Mouse (Mus musculus) midbrain, embryonic 11.5 days (tissue): ENCODE results near the gene Chst15. TPM values are rescaled to one million over a fixed set of nuclear protein-coding genes. Genes with fewer than 3 reads are reported as not detected.

Source experiments
- ATAC-seq: fragments of 200-750 bp; cut with Nextera tagmentation; 2 replicates; pipeline ENCODE4 v1.8.0; 2017; ENCODE audit warnings: moderate TSS enrichment, moderate library complexity; ENCODE audit not compliant: low FRiP score
- DNase-seq: peaks from one replicate; pipeline ENCODE4 v3.0.0; 2015; ENCODE audit warnings: low spot score; ENCODE audit errors: missing footprints
- H3K27ac ChIP-seq: fragments of 300-500 bp; sonication (generic); 2 replicates; pipeline ENCODE4 v1.5.1; 2014; ENCODE audit warnings: low read depth, low read length
- H3K27me3 ChIP-seq: fragments of 300-500 bp; sonication (generic); 2 replicates; pipeline ENCODE4 v1.6.1; 2014; ENCODE audit warnings: mild to moderate bottlenecking, low read length, moderate library complexity, mixed read lengths; ENCODE audit not compliant: control insufficient read depth, insufficient read depth
- H3K36me3 ChIP-seq: fragments of 300-500 bp; sonication (generic); 2 replicates; pipeline ENCODE4 v1.6.1; 2014; ENCODE audit warnings: mild to moderate bottlenecking, low read length, moderate library complexity, mixed read lengths; ENCODE audit not compliant: control insufficient read depth, insufficient read depth
- H3K4me1 ChIP-seq: fragments of 300-500 bp; sonication (generic); 2 replicates; pipeline ENCODE4 v1.6.1; 2014; ENCODE audit warnings: low read length; ENCODE audit not compliant: control insufficient read depth, insufficient read depth
- H3K4me2 ChIP-seq: fragments of 300-500 bp; sonication (generic); 2 replicates; pipeline ENCODE4 v1.6.1; 2014; ENCODE audit warnings: mild to moderate bottlenecking, moderate library complexity
- H3K4me3 ChIP-seq: fragments of 300-500 bp; sonication (generic); 2 replicates; pipeline ENCODE4 v1.5.1; 2014; ENCODE audit warnings: low read depth, low read length
- H3K9ac ChIP-seq: fragments of 300-500 bp; sonication (generic); 2 replicates; pipeline ENCODE4 v1.6.1; 2014; ENCODE audit warnings: low read length
- H3K9me3 ChIP-seq: fragments of 300-500 bp; sonication (generic); 2 replicates; pipeline ENCODE4 v1.6.1; 2016; ENCODE audit warnings: low read length; ENCODE audit not compliant: control insufficient read depth
- WGBS: fragments of 180-500 bp; shearing (Covaris S2); extraction: QIAGEN DNeasy Blood & Tissue Kit; methylation state at CpG from one replicate; pipeline ENCODE4 v1.1.7; 2014; 5-methylcytosine and 5-hydroxymethylcytosine counted together
- polyA plus RNA-seq: library from polyadenylated mRNA; unstranded; fragments of >200 nt; fragmentation: Nextera tagmentation; extraction: Ambion mirVana; gene quantifications from 2 replicates; pipeline ENCODE4 v1.2.1, GENCODE M21; 2014

Chst15 gene
- polyA plus RNA-seq, 1 experiment from 2014 or later: 18.0 TPM

DNA sequence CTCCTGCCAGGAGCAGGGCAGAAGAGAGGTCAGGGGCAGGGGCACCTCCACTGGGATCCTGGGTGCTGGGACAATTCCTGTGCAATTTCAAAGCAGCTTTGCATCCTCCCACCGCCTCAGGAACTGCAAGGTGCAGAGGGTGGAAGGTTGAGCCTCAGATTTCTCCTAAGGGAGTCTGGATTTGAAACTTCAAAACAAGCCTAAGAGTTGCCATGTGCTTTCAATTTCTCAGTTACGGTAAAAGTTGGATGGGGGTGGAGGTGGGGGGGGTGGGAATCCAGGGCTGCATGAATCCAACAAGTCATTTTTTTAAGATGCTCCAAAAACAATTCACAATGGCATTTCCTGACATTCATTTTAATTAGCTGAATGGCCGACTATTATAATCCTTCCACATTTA, 129.6 kb downstream of the Chst15 start:
- WGBS: 64% methylated on average over 3 of the region's 3 CpGs
- no peaks in the 10 kb centered on the region for H3K27me3 ChIP-seq
- H3K9ac ChIP-seq: no peak overlapping the region
- H3K36me3 ChIP-seq: no peaks in the 10 kb centered on the region
- no peaks in the 10 kb centered on the region for H3K4me1 ChIP-seq
- no peak overlapping the region for H3K4me3 ChIP-seq
- H3K9me3 ChIP-seq: no peaks in the 10 kb centered on the region
- H3K4me2 ChIP-seq: no peak overlapping the region
- no peak for ATAC-seq
- DNase-seq: peak; percentile 77
- H3K27ac ChIP-seq: no peak overlapping the region

Other genes starting within 250 kb of the Chst15 start
- 0.72 and 1.3 TPM in 2 replicates for gene Cpxm2, start 162.5 kb downstream of the Chst15 start, polyA plus RNA-seq